ENCODE assay signal across 9 mouse cellular contexts in the genomic region with DNA sequence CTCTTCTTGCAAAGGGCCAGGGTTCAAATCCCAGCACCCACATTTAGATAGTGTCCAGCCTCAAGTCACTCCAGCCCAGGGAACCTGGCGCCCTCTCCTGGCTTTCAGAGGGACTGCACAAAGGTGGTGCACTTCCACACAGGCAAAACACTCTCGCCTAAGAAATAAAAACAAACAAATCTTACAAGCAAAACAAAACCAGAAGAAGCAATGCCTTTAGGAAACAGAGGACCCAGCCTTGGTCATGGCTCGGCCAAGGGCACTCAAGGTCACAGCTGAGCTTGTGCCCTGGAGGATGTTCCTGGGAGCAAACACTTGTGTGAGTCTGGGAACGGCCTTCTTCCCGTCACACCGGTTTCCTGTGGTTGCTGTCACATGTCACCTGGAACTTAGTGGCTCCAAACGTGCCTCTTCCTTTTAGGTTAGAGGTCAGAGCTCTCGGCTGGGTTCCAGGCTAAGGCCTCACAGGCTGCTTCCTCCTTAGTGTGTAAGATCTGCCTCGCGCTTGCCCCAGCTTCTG.
DNase-seq lines count a peak whose midpoint lies in the region; ATAC-seq and TF ChIP-seq lines count a peak whose summit lies in the region.
"Had no signal": no experiment of that assay in that cellular context is flagged by ENCODE, and none has a peak within 500 bp of the region (broad histone marks: within the 10 kb centered on the region; RNA-seq: fewer than 3 reads in every experiment).

No protein-coding gene starts in this region.

- no peak for ATAC-seq in midbrain, postnatal 0 days (ENCODE audit: low FRiP score)
- ATAC-seq in midbrain, embryonic 13.5 days = no peak
- no peak for ATAC-seq in liver, embryonic 13.5 days (ENCODE audit: low read depth)
- ATAC-seq in midbrain, embryonic 11.5 days (ENCODE audit: low FRiP score) = no peak

- no peaks in the 10 kb centered on the region for H3K9me3 ChIP-seq in midbrain, postnatal 0 days (ENCODE audit: low read length)
- no peaks in the 10 kb centered on the region for H3K9me3 ChIP-seq in midbrain, embryonic 13.5 days
- H3K9me3 ChIP-seq in liver, embryonic 13.5 days (replicated peaks) = no peaks in the 10 kb centered on the region
- H3K9me3 ChIP-seq in midbrain, embryonic 11.5 days (ENCODE audit: control insufficient read depth, low read length) = no peaks in the 10 kb centered on the region
- H3K9me3 ChIP-seq: embryonic facial prominence, embryonic 15.5 days had no signal

- H3K27ac ChIP-seq in midbrain, postnatal 0 days (ENCODE audit: low read depth, low read length) = no peak overlapping the region
- H3K27ac ChIP-seq in midbrain, embryonic 13.5 days = no peak overlapping the region
- peak overlapping the region; percentile 96 for H3K27ac ChIP-seq in liver, embryonic 13.5 days
- no peak overlapping the region for H3K27ac ChIP-seq in midbrain, embryonic 11.5 days (ENCODE audit: low read depth, low read length)
- H3K27ac ChIP-seq: embryonic facial prominence, embryonic 15.5 days had no signal

- H3K4me1 ChIP-seq in midbrain, postnatal 0 days (ENCODE audit: insufficient read depth, low read length) = no peaks in the 10 kb centered on the region
- peaks cover 37% of the 10 kb centered on the region for H3K4me1 ChIP-seq in midbrain, embryonic 13.5 days (replicated peaks)
- peaks cover 63% of the 10 kb centered on the region for H3K4me1 ChIP-seq in liver, embryonic 13.5 days (replicated peaks)
- peaks cover 11% of the 10 kb centered on the region for H3K4me1 ChIP-seq in midbrain, embryonic 11.5 days (ENCODE audit: control insufficient read depth, insufficient read depth, low read length)

- no peak overlapping the region for H3K9ac ChIP-seq in midbrain, postnatal 0 days (replicated peaks; ENCODE audit: low read length, poor library complexity, severe bottlenecking)
- H3K9ac ChIP-seq in midbrain, embryonic 13.5 days (replicated peaks) = no peak overlapping the region
- peak overlapping the region; percentile 58; the same call in 1 of the 2 replicates for H3K9ac ChIP-seq in liver, embryonic 13.5 days
- no peak overlapping the region; the same call in 1 of the 2 replicates for H3K9ac ChIP-seq in midbrain, embryonic 11.5 days (ENCODE audit: low read length)
- H3K9ac ChIP-seq: embryonic facial prominence, embryonic 15.5 days had no signal

- H3K4me3 ChIP-seq in midbrain, postnatal 0 days (ENCODE audit: low read depth, low read length) = no peak overlapping the region
- H3K4me3 ChIP-seq in midbrain, embryonic 13.5 days (replicated peaks) = no peak overlapping the region
- H3K4me3 ChIP-seq in liver, embryonic 13.5 days (replicated peaks) = no peak overlapping the region
- H3K4me3 ChIP-seq in midbrain, embryonic 11.5 days (ENCODE audit: low read depth, low read length) = no peak overlapping the region
- H3K4me3 ChIP-seq: embryonic facial prominence, embryonic 15.5 days had no signal

- H3K27me3 ChIP-seq in midbrain, postnatal 0 days (ENCODE audit: insufficient read depth, low read length) = no peaks in the 10 kb centered on the region
- no peaks in the 10 kb centered on the region; the same call in 1 of the 2 replicates for H3K27me3 ChIP-seq in midbrain, embryonic 13.5 days
- no peaks in the 10 kb centered on the region; the same call in 1 of the 2 replicates for H3K27me3 ChIP-seq in liver, embryonic 13.5 days
- no peaks in the 10 kb centered on the region for H3K27me3 ChIP-seq in splenic B cell, adult 2 months (ENCODE audit: control insufficient read depth, insufficient read depth, low read length, poor library complexity, severe bottlenecking)
- H3K27me3 ChIP-seq in midbrain, embryonic 11.5 days (ENCODE audit: control insufficient read depth, insufficient read depth, low read length) = no peaks in the 10 kb centered on the region
- H3K27me3 ChIP-seq: embryonic facial prominence, embryonic 15.5 days had no signal

- DNase-seq in midbrain, postnatal 0 days (ENCODE audit: low spot score) = no peak
- peak; percentile 42 for DNase-seq in c-Kit-positive CD71-positive TER-119-negative erythroid progenitor cells, embryonic 14.5 days (ENCODE audit: low read depth)
- peak; percentile 66 for DNase-seq in heart, postnatal 4 days
- DNase-seq in liver, embryonic 13.5 days = peak; percentile 50
- peak; percentile 60 for DNase-seq in splenic B cell, adult 2 months (ENCODE audit: low read depth, low spot score)
- DNase-seq in frontal cortex, postnatal 25 days (ENCODE audit: low spot score in 2 of 2) = no peak
- no peak for DNase-seq in midbrain, embryonic 11.5 days (ENCODE audit: low spot score, missing footprints)

- H3K4me2 ChIP-seq in midbrain, postnatal 0 days (ENCODE audit: low read depth, low read length, poor library complexity, severe bottlenecking) = no peak overlapping the region
- H3K4me2 ChIP-seq in midbrain, embryonic 13.5 days (replicated peaks) = no peak overlapping the region
- no peak overlapping the region for H3K4me2 ChIP-seq in liver, embryonic 13.5 days
- H3K4me2 ChIP-seq in midbrain, embryonic 11.5 days = no peak overlapping the region
- H3K4me2 ChIP-seq: embryonic facial prominence, embryonic 15.5 days had no signal

- no peaks in the 10 kb centered on the region for H3K36me3 ChIP-seq in midbrain, postnatal 0 days (ENCODE audit: insufficient read depth, low read length)
- no peaks in the 10 kb centered on the region for H3K36me3 ChIP-seq in midbrain, embryonic 13.5 days
- no peaks in the 10 kb centered on the region for H3K36me3 ChIP-seq in liver, embryonic 13.5 days
- no peaks in the 10 kb centered on the region for H3K36me3 ChIP-seq in splenic B cell, adult 2 months (ENCODE audit: control insufficient read depth, insufficient read depth, low read length, poor library complexity, severe bottlenecking)
- H3K36me3 ChIP-seq in midbrain, embryonic 11.5 days (ENCODE audit: control insufficient read depth, insufficient read depth, low read length) = no peaks in the 10 kb centered on the region
- H3K36me3 ChIP-seq: embryonic facial prominence, embryonic 15.5 days had no signal

- TF ChIP-seq CTCF in midbrain, postnatal 0 days (IDR thresholded peaks at IDR 0.05) = peak; percentile 68

- 62% methylated on average over 10 of the region's 10 CpGs for WGBS in midbrain, postnatal 0 days
- 63% methylated on average over 10 of the region's 10 CpGs for WGBS in midbrain, embryonic 13.5 days
- 36% methylated on average over 10 of the region's 10 CpGs for WGBS in liver, embryonic 13.5 days (ENCODE audit: insufficient replicate concordance)
- 62% methylated on average over 10 of the region's 10 CpGs for WGBS in midbrain, embryonic 11.5 days

Comparison
In these comparisons a context has a peak if more than half of its experiments do, and no peak if none do; other contexts are left out.
1. DNase-seq: peak in c-Kit-positive CD71-positive TER-119-negative erythroid progenitor cells, embryonic 14.5 days (single experiment), heart, postnatal 4 days (single experiment), liver, embryonic 13.5 days (single experiment) and splenic B cell, adult 2 months (single experiment); none in midbrain, postnatal 0 days (single experiment), frontal cortex, postnatal 25 days (0 of 2) and midbrain, embryonic 11.5 days (single experiment).